Mouse (Mus musculus) heart, embryonic 14.5 days (tissue): Measurements from ENCODE around the gene Vcl. TPM values are rescaled to one million over a fixed set of nuclear protein-coding genes. Genes with fewer than 3 reads are reported as not detected.

Experiments
- ATAC-seq: fragments of 200-750 bp; cut with Nextera tagmentation; 2 replicates; pipeline ENCODE4 v1.8.0; 2017; ENCODE audit warnings: low read depth, moderate TSS enrichment; ENCODE audit not compliant: insufficient number of reproducible peaks, insufficient read depth, low FRiP score
- H3K27ac ChIP-seq, 2 experiments: fragments of 200-500 bp in 1 of 2; fragments of 300-500 bp in 1 of 2; sonication (generic) in 1 of 2; replicated peaks in 1 of 2; 2 replicates each; pipeline ENCODE4 v1.5.1; 2012 to 2014; ENCODE audit warnings: low read depth in 2 of 2, low read length in 2 of 2, control low read depth in 1 of 2, mild to moderate bottlenecking in 1 of 2, mixed read lengths in 1 of 2; ENCODE audit not compliant: control insufficient read depth in 1 of 2, insufficient read depth in 1 of 2
- H3K27me3 ChIP-seq: fragments of 300-500 bp; sonication (generic); 2 replicates; pipeline ENCODE4 v1.6.1; 2014; ENCODE audit warnings: mild to moderate bottlenecking, low read length, control low read depth; ENCODE audit not compliant: control insufficient read depth, insufficient read depth
- H3K36me3 ChIP-seq: fragments of 300-500 bp; sonication (generic); 2 replicates; pipeline ENCODE4 v1.6.1; 2014; ENCODE audit warnings: mild to moderate bottlenecking, control low read depth, low read length, mixed read lengths; ENCODE audit not compliant: control insufficient read depth, insufficient read depth
- H3K4me1 ChIP-seq, 2 experiments: fragments of 200-500 bp in 1 of 2; fragments of 300-500 bp in 1 of 2; sonication (generic) in 1 of 2; 2 replicates each; pipeline ENCODE4 v1.6.1; 2012 to 2014; ENCODE audit warnings: low read length in 2 of 2, control low read depth in 1 of 2, mixed read lengths in 1 of 2; ENCODE audit not compliant: control insufficient read depth in 2 of 2, insufficient read depth in 2 of 2
- H3K4me2 ChIP-seq: fragments of 300-500 bp; sonication (generic); 2 replicates; pipeline ENCODE4 v1.6.1; 2014; ENCODE audit warnings: mild to moderate bottlenecking, low read length
- H3K4me3 ChIP-seq, 2 experiments: fragments of 200-500 bp in 1 of 2; fragments of 300-500 bp in 1 of 2; sonication (generic) in 1 of 2; 2 replicates each; pipeline ENCODE4 v1.5.1; 2012 to 2014; ENCODE audit warnings: low read length in 2 of 2, mild to moderate bottlenecking in 2 of 2, control low read depth in 1 of 2, low read depth in 1 of 2, moderate library complexity in 1 of 2; ENCODE audit not compliant: control insufficient read depth in 1 of 2, insufficient read depth in 1 of 2
- H3K9ac ChIP-seq: fragments of 300-500 bp; sonication (generic); 2 replicates; pipeline ENCODE4 v1.6.1; 2014; ENCODE audit warnings: mild to moderate bottlenecking, low read length
- H3K9me3 ChIP-seq: fragments of 300-500 bp; sonication (generic); 2 replicates; pipeline ENCODE4 v1.6.1; 2016; ENCODE audit warnings: low read length, control low read depth; ENCODE audit not compliant: control insufficient read depth
- WGBS: fragments of 180-500 bp; shearing (Covaris S2); extraction: QIAGEN DNeasy Blood & Tissue Kit; methylation state at CpG from one replicate; pipeline ENCODE4 v1.1.7; 2014; 5-methylcytosine and 5-hydroxymethylcytosine counted together
- polyA plus RNA-seq: library from polyadenylated mRNA; unstranded; fragments of >200 nt; fragmentation: Nextera tagmentation; extraction: Ambion mirVana; gene quantifications from 2 replicates; pipeline ENCODE4 v1.2.1, GENCODE M21; 2014

Vcl gene
- polyA plus RNA-seq, 1 experiment from 2014 or later = 100.0 TPM

- no peak overlapping the region for H3K9ac ChIP-seq
- H3K36me3 ChIP-seq = peaks cover 93% of the 10 kb centered on the region
- no peak overlapping the region for H3K4me2 ChIP-seq
- no peak overlapping the region for H3K4me3 ChIP-seq
- no peak overlapping the region for H3K27ac ChIP-seq
- H3K4me1 ChIP-seq = peaks cover 0 to 5% of the 10 kb centered on the region in 2 experiments; a peak in 3 of 4 replicates
- H3K9me3 ChIP-seq = no peaks in the 10 kb centered on the region
- no peaks in the 10 kb centered on the region for H3K27me3 ChIP-seq
- 90% methylated on average over 3 of the region's 3 CpGs for WGBS
- ATAC-seq = no peak
Observed at GRCm38 (mm10) chr14:21034791-21035190, 105.6 kb downstream of the Vcl start.

GRCm38 (mm10) chr14:21039077-21039476 is 109.9 kb downstream of the Vcl start:
- Histone ChIP-seq H3K4me1 (peaks cover 0 to 6% of the 10 kb centered on the region in 2 experiments; a peak in 3 of 4 replicates), H3K27me3 (no peaks in the 10 kb centered on the region), H3K4me2 (no peak overlapping the region), H3K4me3 (no peak overlapping the region), H3K27ac (peak overlapping the region in 1 of 2 experiments; percentile 44; a peak in 1 of 4 replicates), H3K9me3 (no peaks in the 10 kb centered on the region), H3K9ac (no peak overlapping the region), H3K36me3 (peaks cover 81% of the 10 kb centered on the region)
- ATAC-seq = no peak
- 66% methylated on average over 12 of the region's 12 CpGs for WGBS

DNA sequence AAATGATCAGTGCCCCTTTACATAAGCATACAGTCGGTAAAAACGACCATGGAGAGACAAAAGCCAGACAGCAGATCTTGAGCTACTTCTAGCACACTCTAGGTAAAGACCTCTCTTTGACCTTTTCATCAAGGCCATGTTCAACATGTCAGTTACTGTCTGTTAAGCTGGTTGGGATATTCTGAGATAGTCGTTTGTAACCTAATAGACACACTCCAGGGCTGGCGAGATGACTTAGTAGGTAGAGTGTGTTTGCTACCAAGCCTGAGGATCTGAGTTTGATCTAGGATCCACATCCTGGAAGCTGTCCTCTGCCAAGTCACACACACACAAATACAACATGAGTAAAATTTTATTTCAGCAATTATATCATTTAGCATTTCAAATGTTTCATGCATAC is 110.4 kb downstream of the Vcl start:
- Histone ChIP-seq H3K27me3 (no peaks in the 10 kb centered on the region), H3K27ac (peak overlapping the region; percentile 5 to 44; a peak in 2 of 4 replicates), H3K36me3 (peaks cover 80% of the 10 kb centered on the region), H3K4me2 (no peak overlapping the region), H3K9me3 (no peaks in the 10 kb centered on the region), H3K4me1 (peaks cover 0 to 6% of the 10 kb centered on the region in 2 experiments; a peak in 3 of 4 replicates), H3K4me3 (no peak overlapping the region), H3K9ac (no peak overlapping the region)
- ATAC-seq = no peak
- 45% methylated on average over 4 of the region's 4 CpGs for WGBS

- Histone ChIP-seq H3K9ac (no peak overlapping the region), H3K36me3 (peaks cover 27% of the 10 kb centered on the region), H3K9me3 (peaks cover 6% of the 10 kb centered on the region; the same call in 1 of the 2 replicates), H3K4me2 (no peak overlapping the region), H3K27me3 (no peaks in the 10 kb centered on the region), H3K27ac (peak overlapping the region in 1 of 2 experiments; percentile 12; a peak in 1 of 4 replicates), H3K4me1 (peaks cover 0 to 26% of the 10 kb centered on the region in 2 experiments; a peak in 3 of 4 replicates), H3K4me3 (no peak overlapping the region)
- 70% methylated on average over 2 of the region's 2 CpGs for WGBS
- no peak for ATAC-seq
Observed at GRCm38 (mm10) chr14:21047840-21048239, 118.6 kb downstream of the Vcl start.

- Histone ChIP-seq H3K4me1 (peaks cover 0 to 32% of the 10 kb centered on the region in 2 experiments; a peak in 3 of 4 replicates), H3K4me2 (no peak overlapping the region), H3K9me3 (peaks cover 6% of the 10 kb centered on the region; the same call in 1 of the 2 replicates), H3K4me3 (no peak overlapping the region), H3K27me3 (no peaks in the 10 kb centered on the region), H3K36me3 (peaks cover 19% of the 10 kb centered on the region), H3K27ac (no peak overlapping the region), H3K9ac (no peak overlapping the region)
- ATAC-seq = no peak
Observed at GRCm38 (mm10) chr14:21048879-21049278, 119.7 kb downstream of the Vcl start.

GRCm38 (mm10) chr14:21050734-21051133 is 121.5 kb downstream of the Vcl start:
- 73% methylated on average over 3 of the region's 3 CpGs for WGBS
- Histone ChIP-seq H3K36me3 (peaks cover 11% of the 10 kb centered on the region; the same call in 1 of the 2 replicates), H3K9me3 (peaks cover 6% of the 10 kb centered on the region; the same call in 1 of the 2 replicates), H3K4me3 (no peak overlapping the region), H3K4me1 (peaks cover 0 to 34% of the 10 kb centered on the region in 2 experiments; a peak in 3 of 4 replicates), H3K27ac (no peak overlapping the region), H3K9ac (no peak overlapping the region), H3K4me2 (peak overlapping the region; percentile 76; the same call in 1 of the 2 replicates), H3K27me3 (no peaks in the 10 kb centered on the region)
- no peak for ATAC-seq

DNA sequence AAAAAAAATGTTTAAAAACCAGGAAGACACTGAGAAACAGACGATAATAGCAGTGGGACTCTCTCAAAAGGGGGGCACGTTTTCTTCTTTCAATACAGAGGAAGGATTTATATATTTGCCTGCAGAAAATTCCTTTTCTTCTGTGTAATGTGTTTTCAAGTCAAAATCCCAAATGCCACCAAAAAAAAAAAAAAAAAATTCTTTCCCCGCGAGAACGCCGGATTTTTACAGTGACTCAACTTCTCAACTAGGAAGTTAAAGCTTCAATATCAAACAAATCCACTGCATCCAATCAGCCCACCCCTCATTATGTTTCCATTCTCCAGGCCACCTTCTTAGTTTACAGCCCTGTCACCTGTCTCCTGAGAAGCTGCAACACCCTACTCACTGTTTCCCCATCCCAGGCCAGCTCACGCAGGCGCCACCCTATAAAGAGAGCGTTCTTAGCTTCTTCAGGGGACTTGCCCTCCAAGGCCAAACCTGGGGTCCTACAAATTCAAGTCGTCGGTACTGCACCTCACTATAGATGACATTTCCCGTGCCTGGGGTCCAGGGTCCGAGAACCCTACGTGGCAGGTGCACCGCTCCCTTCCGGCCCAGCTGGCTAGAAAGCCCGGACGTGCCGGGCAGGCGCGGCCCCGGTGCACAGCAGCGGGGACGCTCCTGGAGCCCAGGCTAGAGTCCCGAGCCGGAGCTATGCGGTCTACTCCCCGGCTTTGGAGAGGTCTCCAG is 122.3 kb downstream of the Vcl start:
- no peak for ATAC-seq
- 6% methylated on average over 28 of the region's 28 CpGs for WGBS
- no peaks in the 10 kb centered on the region for H3K27me3 ChIP-seq
- H3K4me2 ChIP-seq = peak overlapping the region; percentile 76
- H3K9ac ChIP-seq = peak overlapping the region; percentile 88
- peaks cover 6% of the 10 kb centered on the region; the same call in 1 of the 2 replicates for H3K9me3 ChIP-seq
- peak overlapping the region; percentile 94 to 96 for H3K27ac ChIP-seq
- peak overlapping the region; percentile 74 to 90 for H3K4me3 ChIP-seq
- H3K4me1 ChIP-seq = peaks cover 0 to 34% of the 10 kb centered on the region in 2 experiments; a peak in 3 of 4 replicates
- H3K36me3 ChIP-seq = peaks cover 7% of the 10 kb centered on the region; the same call in 1 of the 2 replicates
